Mouse (Mus musculus) liver, embryonic 15.5 days (tissue): ENCODE results near the gene Tprn. TPM values are rescaled to one million over a fixed set of nuclear protein-coding genes. Genes with fewer than 3 reads are reported as not detected.

ENCODE experiments used
- ATAC-seq: fragments of 200-750 bp; cut with Nextera tagmentation; 2 replicates; pipeline ENCODE4 v1.8.0; 2017; ENCODE audit warnings: moderate number of reproducible peaks, mild to moderate bottlenecking, moderate library complexity; ENCODE audit not compliant: insufficient read depth
- H3K27ac ChIP-seq: fragments of 300-500 bp; sonication (generic); replicated peaks from 2 replicates; pipeline ENCODE4 v1.5.1; 2015; ENCODE audit warnings: mild to moderate bottlenecking, inconsistent platforms
- H3K27me3 ChIP-seq: fragments of 300-500 bp; sonication (generic); 2 replicates; pipeline ENCODE4 v1.6.1; 2015; ENCODE audit warnings: mild to moderate bottlenecking, inconsistent platforms
- H3K36me3 ChIP-seq: fragments of 300-500 bp; sonication (generic); replicated peaks from 2 replicates; pipeline ENCODE4 v1.6.1; 2015; ENCODE audit warnings: moderate library complexity, mild to moderate bottlenecking, inconsistent platforms
- H3K4me1 ChIP-seq: fragments of 300-500 bp; sonication (generic); replicated peaks from 2 replicates; pipeline ENCODE4 v1.6.1; 2015; ENCODE audit warnings: inconsistent platforms
- H3K4me2 ChIP-seq: fragments of 300-500 bp; sonication (generic); 2 replicates; pipeline ENCODE4 v1.6.1; 2015; ENCODE audit warnings: moderate library complexity, mild to moderate bottlenecking, inconsistent platforms
- H3K4me3 ChIP-seq: fragments of 300-500 bp; sonication (generic); replicated peaks from 2 replicates; pipeline ENCODE4 v1.5.1; 2015; ENCODE audit warnings: mild to moderate bottlenecking, inconsistent platforms
- H3K9ac ChIP-seq: fragments of 300-500 bp; sonication (generic); 2 replicates; pipeline ENCODE4 v1.6.1; 2015; ENCODE audit warnings: moderate library complexity, mild to moderate bottlenecking, inconsistent platforms
- H3K9me3 ChIP-seq: fragments of 300-500 bp; sonication (generic); replicated peaks from 2 replicates; pipeline ENCODE4 v1.6.1; 2016; ENCODE audit warnings: inconsistent platforms
- WGBS: fragments of 180-500 bp; shearing (Covaris S2); methylation state at CpG from one replicate; pipeline ENCODE4 v1.1.7; 2015; ENCODE audit warnings: mixed read lengths; ENCODE audit not compliant: insufficient replicate concordance; 5-methylcytosine and 5-hydroxymethylcytosine counted together
- polyA plus RNA-seq: library from polyadenylated mRNA; unstranded; fragments of >200 nt; fragmentation: Nextera tagmentation; extraction: Ambion mirVana; gene quantifications from 2 replicates; pipeline ENCODE4 v1.2.1, GENCODE M21; 2015

Tprn gene
- polyA plus RNA-seq, 1 experiment from 2014 or later: 3.9 TPM

DNA sequence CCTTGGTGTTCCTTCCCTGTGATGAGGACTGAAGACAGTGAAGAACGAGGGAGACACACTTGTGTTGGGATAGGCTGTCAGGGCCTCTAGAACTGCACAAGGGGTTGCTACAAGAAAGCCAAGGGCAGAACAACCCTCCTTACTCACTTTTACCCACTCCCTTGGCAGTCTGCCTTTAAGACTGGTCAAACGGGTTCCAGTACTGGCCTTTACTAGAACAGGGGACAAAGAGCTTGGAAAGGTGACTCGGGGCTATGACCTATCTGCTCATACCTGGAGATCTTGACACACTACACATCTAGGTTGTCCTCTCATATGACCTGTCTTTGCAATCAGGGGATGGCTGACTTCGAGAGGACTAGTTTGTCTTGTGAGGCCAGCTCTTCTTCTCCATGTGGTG lies 24.9 kb upstream of the Tprn start:
- no peak overlapping the region for H3K9ac ChIP-seq
- peaks cover 45% of the 10 kb centered on the region for H3K4me1 ChIP-seq
- no peak overlapping the region for H3K27ac ChIP-seq

DNA sequence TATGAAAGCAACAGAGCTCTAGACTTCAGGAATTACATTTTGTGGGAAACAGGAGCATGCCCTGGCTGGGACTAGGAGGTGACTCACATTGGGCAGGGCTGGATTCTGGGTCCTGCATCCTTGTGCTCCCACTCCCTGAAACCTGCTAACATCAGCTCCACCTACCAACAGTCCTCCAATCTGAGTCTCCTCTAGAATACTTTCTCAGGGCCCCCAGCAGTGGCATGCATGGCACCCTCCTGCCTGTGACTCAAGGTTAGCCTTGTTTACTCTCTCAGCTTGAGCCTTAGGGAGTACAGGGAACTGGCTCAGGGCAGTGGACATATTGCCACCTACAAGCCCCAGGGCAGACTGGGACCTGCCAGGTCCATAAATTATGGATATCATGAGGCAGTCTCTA lies 24.3 kb upstream of the Tprn start:
- Histone ChIP-seq H3K9ac (no peak overlapping the region), H3K27me3 (peaks cover 53% of the 10 kb centered on the region), H3K4me2 (no peak overlapping the region), H3K36me3 (no peaks in the 10 kb centered on the region), H3K27ac (no peak overlapping the region), H3K4me3 (no peak overlapping the region), H3K9me3 (no peaks in the 10 kb centered on the region), H3K4me1 (peaks cover 44% of the 10 kb centered on the region)
- ATAC-seq: no peak

More for the DNA sequence above, 24.9 kb upstream of the Tprn start:
- H3K4me3 ChIP-seq: no peak overlapping the region
- no peaks in the 10 kb centered on the region for H3K36me3 ChIP-seq
- H3K27me3 ChIP-seq: peaks cover 53% of the 10 kb centered on the region
- whole genome bisulfite sequencing: 51% methylated on average over 4 of the region's 4 CpGs
- H3K9me3 ChIP-seq: no peaks in the 10 kb centered on the region
- ATAC-seq: no peak
- no peak overlapping the region for H3K4me2 ChIP-seq

DNA sequence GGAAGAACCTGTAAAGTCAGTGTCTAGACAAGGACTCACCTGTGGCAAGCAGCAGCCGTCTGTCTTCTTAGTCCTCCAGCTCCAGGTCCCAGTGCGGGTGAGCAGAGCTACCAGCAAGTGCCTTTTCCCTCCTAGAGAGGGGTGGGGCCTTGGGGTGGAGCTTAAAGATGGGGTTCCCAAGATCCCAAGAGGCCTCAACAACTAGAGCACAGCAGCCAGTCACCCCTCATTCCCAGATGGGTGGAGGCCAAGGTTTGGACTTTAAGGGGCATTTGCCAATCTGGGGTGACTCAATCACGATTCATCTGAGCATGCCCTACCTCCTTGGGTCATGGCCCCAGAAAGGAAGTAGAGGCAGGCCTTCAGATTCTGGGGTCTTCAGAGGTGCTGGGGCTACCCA lies 22.7 kb upstream of the Tprn start:
- Histone ChIP-seq H3K27me3 (peaks cover 62% of the 10 kb centered on the region), H3K9ac (no peak overlapping the region), H3K4me1 (peaks cover 30% of the 10 kb centered on the region), H3K4me2 (no peak overlapping the region), H3K36me3 (no peaks in the 10 kb centered on the region), H3K9me3 (no peaks in the 10 kb centered on the region), H3K4me3 (no peak overlapping the region), H3K27ac (no peak overlapping the region)
- no peak for ATAC-seq
- WGBS: 76% methylated on average over 3 of the region's 3 CpGs

DNA sequence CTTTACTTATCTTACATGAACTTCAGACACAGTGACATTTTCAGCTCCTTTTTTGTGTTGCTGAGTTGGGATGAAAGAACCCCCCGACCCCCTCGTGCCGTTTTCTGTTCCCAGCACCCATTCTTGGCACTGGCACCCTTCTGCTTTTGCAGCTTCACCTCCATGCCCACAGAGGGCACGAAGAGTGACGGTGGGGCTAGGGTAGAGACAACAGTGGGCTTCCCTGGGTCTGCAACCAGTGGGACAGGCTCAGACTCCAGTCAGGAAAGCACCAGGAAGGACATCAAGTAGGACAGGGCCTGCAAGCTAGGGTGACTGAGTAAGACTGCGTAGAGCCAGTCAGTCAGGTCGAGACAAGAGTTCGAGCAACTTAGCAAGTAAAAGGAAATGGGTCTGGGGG lies 22.1 kb upstream of the Tprn start:
- peak overlapping the region; percentile 54; the same call in 1 of the 2 replicates for H3K4me3 ChIP-seq
- no peak for ATAC-seq
- no peak overlapping the region for H3K9ac ChIP-seq

DNA sequence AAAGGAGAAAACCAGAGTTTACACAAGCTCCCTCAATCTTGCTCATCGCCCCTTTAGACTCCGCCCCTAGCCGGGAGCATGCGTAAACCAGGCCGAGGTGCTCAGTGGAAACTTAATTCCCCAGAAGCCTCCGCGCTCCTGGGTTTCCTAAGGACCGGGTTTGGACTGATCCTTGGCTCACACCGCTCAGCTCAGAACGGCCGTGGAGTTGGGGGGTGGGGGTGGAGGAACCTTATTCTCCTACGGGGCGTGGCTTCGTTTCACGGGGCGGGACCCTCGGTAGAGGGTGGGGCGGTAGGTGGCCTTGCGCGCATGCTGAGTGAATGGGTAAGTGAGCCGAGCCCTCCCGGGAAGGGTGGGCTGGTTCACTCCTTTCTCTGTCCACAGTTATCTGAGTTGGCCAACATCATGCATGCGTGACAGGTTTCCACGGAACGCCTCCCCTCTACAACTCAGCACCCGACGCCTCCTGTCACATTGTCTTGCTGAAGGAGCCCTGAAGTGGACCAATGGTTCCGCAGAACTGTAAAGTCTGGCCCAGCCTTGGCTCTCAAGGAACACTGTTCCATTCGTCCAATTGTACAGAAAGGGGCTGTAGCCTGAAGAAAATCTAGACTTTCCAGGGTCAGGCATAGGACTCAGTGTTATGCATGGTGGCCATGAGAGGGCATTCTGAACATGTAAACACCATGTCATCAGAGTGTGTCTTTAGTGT lies 21.5 kb upstream of the Tprn start:
- Histone ChIP-seq H3K4me1 (peaks cover 30% of the 10 kb centered on the region), H3K27me3 (peaks cover 56% of the 10 kb centered on the region), H3K9ac (no peak overlapping the region), H3K9me3 (no peaks in the 10 kb centered on the region), H3K36me3 (no peaks in the 10 kb centered on the region), H3K27ac (no peak overlapping the region), H3K4me2 (peak overlapping the region; percentile 79), H3K4me3 (peak overlapping the region; percentile 54)
- WGBS: 1% methylated on average over 29 of the region's 29 CpGs
- ATAC-seq: peak; percentile 56

More for the DNA sequence above, 22.1 kb upstream of the Tprn start:
- Histone ChIP-seq H3K4me1 (peaks cover 30% of the 10 kb centered on the region), H3K9me3 (no peaks in the 10 kb centered on the region), H3K27me3 (peaks cover 57% of the 10 kb centered on the region), H3K36me3 (no peaks in the 10 kb centered on the region), H3K4me2 (peak overlapping the region; percentile 79), H3K27ac (no peak overlapping the region)
- 48% methylated on average over 8 of the region's 8 CpGs for WGBS

DNA sequence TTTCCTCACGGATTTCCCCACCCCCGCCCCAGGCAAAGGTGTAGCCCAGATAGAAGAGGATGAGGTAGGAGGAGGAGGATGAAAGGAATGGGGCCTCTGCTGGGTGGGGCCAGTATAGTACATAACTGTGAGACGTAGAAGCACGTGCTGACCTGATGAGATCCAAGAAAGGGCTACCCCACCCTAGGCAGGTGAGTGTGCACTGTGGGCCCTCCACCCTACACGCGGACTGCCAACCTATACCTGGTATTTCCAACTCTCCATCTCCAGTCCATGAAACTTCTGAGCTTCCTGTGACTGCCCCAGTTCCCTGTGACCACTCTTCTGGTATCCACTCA lies 21.0 kb upstream of the Tprn start:
- Histone ChIP-seq H3K36me3 (peaks cover 2% of the 10 kb centered on the region; the same call in 1 of the 2 replicates), H3K4me1 (peaks cover 29% of the 10 kb centered on the region), H3K27ac (no peak overlapping the region), H3K4me2 (peak overlapping the region; percentile 79), H3K4me3 (peak overlapping the region; percentile 54), H3K27me3 (peaks cover 52% of the 10 kb centered on the region), H3K9ac (no peak overlapping the region), H3K9me3 (no peaks in the 10 kb centered on the region)
- 8% methylated on average over 6 of the region's 6 CpGs for WGBS
- ATAC-seq: no peak

DNA sequence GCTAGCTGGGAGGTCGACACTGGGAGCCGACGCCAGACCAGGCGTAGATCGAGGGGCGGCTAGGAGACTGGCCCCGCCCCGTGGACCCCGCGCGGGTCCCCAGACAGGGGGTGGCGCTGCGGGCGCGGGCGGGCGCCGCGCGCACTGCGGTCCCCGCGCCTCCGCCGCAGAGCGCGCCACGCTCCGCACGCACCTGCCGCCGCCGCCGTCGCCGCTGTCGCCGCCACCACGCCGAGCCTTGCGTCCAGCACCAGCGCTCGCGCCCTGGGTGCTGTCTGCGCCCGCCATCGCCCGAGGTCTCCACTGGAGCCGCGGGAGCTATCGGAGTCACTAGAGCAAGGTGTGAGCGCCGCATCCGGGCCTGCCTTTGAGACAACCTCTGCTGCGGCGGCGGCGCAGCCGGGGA lies 20.3 kb upstream of the Tprn start, which contains the start of the genes Rnf208 and Cysrt1:
Gene Rnf208 (plus strand): TSS at position 155 of the 406 bp plus-strand sequence.
Gene Cysrt1 (minus strand): TSS at position 352 of the 406 bp plus-strand sequence.
- Histone ChIP-seq H3K4me3 (peak within 1 kb of the TSS; percentile 54), H3K36me3 (peaks cover 8% of the 10 kb centered on the region; the same call in 1 of the 2 replicates), H3K4me1 (peaks cover 26% of the 10 kb centered on the region), H3K4me2 (peak within 1 kb of the TSS; percentile 79), H3K27me3 (peaks cover 48% of the 10 kb centered on the region), H3K27ac (no peak within 1 kb of the TSS), H3K9ac (no peak within 1 kb of the TSS), H3K9me3 (no peaks in the 10 kb centered on the region)
- WGBS: 0% methylated on average over 51 of the region's 59 CpGs
- ATAC-seq: no peak

DNA sequence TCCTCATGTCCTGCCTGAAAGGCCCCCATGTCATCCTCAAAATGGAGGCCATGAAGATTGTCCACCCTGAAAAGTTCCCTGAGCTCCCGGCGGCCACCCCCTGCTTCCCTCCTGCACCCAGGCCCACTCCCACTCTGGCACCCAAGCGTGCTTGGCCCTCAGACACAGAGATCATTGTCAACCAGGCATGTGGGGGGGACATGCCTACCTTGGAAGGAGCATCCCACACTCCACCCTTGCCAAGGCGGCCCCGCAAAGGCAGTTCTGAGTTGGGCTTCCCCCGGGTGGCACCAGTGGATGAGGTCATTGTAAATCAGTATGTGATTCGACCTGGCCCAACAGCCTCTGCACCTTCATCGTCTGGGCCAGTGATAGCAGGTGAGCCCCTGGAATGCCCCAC lies 19.1 kb upstream of the Tprn start:
- H3K27me3 ChIP-seq: peaks cover 46% of the 10 kb centered on the region
- 68% methylated on average over 8 of the region's 8 CpGs for whole genome bisulfite sequencing
- ATAC-seq: no peak
- H3K4me2 ChIP-seq: no peak overlapping the region
- no peak overlapping the region for H3K4me3 ChIP-seq
- H3K4me1 ChIP-seq: peaks cover 26% of the 10 kb centered on the region
- H3K27ac ChIP-seq: no peak overlapping the region
- no peaks in the 10 kb centered on the region for H3K9me3 ChIP-seq
- H3K36me3 ChIP-seq: peaks cover 13% of the 10 kb centered on the region
- no peak overlapping the region for H3K9ac ChIP-seq

DNA sequence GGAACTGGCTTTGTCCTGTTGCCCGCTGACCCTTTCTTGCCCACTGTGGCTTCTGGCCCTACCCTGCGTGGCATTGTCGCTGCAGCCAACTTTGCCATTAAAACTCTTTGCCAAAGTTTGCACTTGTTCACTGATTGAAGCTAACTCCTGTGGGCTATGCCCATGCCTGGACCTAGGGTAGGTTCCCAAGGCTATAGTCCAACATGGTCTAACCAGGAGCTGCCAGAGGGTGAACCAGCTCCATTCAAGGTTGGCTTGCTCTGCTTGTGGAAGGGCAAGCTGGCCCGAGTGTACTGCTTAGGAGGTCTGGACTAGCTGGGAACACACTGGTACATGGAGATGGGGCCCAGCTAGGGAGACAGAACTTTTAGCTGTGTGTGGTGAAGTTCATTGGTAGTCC lies 18.3 kb upstream of the Tprn start:
- Histone ChIP-seq H3K27me3 (peaks cover 42% of the 10 kb centered on the region), H3K4me3 (no peak overlapping the region), H3K9me3 (no peaks in the 10 kb centered on the region), H3K4me1 (peaks cover 26% of the 10 kb centered on the region), H3K36me3 (peaks cover 21% of the 10 kb centered on the region), H3K4me2 (no peak overlapping the region), H3K9ac (no peak overlapping the region), H3K27ac (no peak overlapping the region)
- no peak for ATAC-seq
- 82% methylated on average over 4 of the region's 4 CpGs for WGBS

DNA sequence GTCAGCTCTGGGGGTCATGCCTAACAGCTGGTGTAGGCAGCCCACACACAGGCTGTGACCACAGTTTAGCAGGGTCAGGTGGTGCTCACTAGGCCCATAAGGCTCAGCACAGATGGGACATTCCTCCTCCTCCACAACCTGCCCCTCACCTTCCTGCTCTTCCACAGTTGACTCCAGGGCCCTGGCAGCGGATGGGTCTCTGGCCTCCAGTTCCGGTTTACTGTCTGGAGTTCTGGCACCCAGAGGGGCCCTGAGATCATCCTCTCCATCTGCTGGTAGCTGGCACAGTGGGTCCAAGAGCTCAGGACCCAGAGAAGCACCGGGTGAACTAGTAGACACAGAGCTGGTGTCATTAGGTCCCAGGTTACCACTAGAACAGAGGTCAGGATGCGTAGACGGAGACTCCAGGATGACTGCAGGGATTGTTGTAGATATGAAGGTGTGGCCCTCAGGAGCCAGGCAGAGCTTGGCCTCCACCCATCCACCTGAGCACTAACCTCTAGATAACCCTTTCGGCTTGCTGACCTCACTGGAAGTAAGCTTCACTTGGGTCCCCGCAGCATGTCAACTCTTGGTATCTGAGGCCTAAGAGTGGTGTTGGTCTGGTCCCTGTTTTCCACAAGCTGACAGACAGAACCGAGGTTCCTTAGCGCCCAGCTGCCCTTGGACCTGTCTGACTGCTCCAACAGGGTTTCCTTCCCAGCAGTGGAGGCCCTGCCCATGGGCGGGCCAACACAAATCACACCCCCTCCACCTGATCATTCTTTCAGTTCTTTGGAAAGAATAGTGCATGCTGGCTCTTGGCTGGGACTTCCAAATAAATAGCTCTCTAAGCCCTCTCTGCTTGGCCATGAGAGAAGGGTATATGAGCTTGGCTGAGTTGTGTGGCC lies 16.0 kb upstream of the Tprn start, which contains the start of gene AL732309.1:
Gene AL732309.1 (minus strand): TSS at position 681 of the 890 bp plus-strand sequence.
- no peaks in the 10 kb centered on the region for H3K9me3 ChIP-seq
- WGBS: 76% methylated on average over 10 of the region's 10 CpGs
- H3K4me2 ChIP-seq: no peak within 1 kb of the TSS
- H3K9ac ChIP-seq: no peak within 1 kb of the TSS
- no peak within 1 kb of the TSS for H3K4me3 ChIP-seq
- peaks cover 44% of the 10 kb centered on the region for H3K36me3 ChIP-seq
- H3K27ac ChIP-seq: no peak within 1 kb of the TSS
- H3K4me1 ChIP-seq: peaks cover 14% of the 10 kb centered on the region
- ATAC-seq: no peak
- H3K27me3 ChIP-seq: peaks cover 29% of the 10 kb centered on the region

DNA sequence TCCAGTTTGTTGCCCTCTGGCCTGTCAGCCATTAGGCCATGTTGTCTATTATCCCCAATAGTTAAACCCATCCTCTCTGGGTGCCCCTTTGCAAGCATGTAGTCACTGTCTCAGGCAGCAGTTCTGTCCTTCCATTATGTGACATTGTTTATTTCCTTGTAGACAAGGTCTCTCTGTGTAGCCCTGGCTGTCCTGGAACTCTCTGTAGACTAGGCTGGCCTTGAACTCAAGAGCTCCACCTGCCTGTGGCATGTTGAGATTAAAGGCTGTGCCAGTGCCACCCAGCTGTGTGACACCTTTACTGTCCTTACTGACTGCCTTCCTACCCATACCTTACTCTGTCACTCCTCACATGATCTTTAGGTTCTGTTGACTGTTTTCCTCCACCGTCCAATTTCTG lies 10.1 kb upstream of the Tprn start:
- 74% methylated on average over 1 of the region's 1 CpGs for WGBS
- peaks cover 25% of the 10 kb centered on the region for H3K4me1 ChIP-seq

More for the DNA sequence above, 10.1 kb upstream of the Tprn start:
- Histone ChIP-seq H3K27me3 (no peaks in the 10 kb centered on the region), H3K9ac (no peak overlapping the region), H3K4me2 (no peak overlapping the region), H3K27ac (no peak overlapping the region), H3K9me3 (no peaks in the 10 kb centered on the region), H3K4me3 (no peak overlapping the region), H3K36me3 (peaks cover 54% of the 10 kb centered on the region)
- ATAC-seq: no peak
